In the genomic region with DNA sequence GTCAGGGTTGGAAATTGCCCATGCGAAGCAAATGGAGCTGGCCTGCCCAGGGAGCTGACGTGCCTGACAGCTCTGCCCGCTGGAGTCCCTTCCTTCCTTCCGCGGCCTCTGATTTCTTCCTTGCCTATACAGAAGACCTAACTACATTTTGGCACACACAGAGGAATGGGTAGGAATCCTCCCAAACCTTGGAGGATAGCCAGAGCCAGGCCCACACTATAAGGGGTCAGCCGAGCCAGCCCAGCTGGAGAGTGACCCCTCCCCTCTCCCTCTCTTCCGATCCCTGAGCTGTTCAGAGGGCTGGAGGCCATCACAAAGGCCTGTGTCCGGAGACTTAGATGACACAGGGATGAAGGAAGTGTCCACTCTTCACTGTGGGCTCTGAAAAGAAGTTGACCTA, we compare ENCODE assay signal across 8 mouse cellular contexts. TPM values are rescaled to one million over a fixed set of nuclear protein-coding genes. Genes with fewer than 3 reads are reported as not detected.
DNase-seq lines count a peak whose midpoint lies in the region; ATAC-seq and TF ChIP-seq lines count a peak whose summit lies in the region.

No protein-coding gene starts in this region.

- H3K27me3 ChIP-seq in lung, embryonic 15.5 days = peaks cover 47% of the 10 kb centered on the region
- no peaks in the 10 kb centered on the region for H3K27me3 ChIP-seq in forebrain, postnatal 0 days (ENCODE audit: insufficient read depth, low read length)
- peaks cover 8% of the 10 kb centered on the region; the same call in 1 of the 2 replicates for H3K27me3 ChIP-seq in kidney, embryonic 14.5 days (ENCODE audit: control insufficient read depth, insufficient read depth, low read length)
- peaks cover 17% of the 10 kb centered on the region for H3K27me3 ChIP-seq in midbrain, embryonic 11.5 days (ENCODE audit: control insufficient read depth, insufficient read depth, low read length)

- peak overlapping the region; percentile 61 for H3K4me3 ChIP-seq in lung, embryonic 15.5 days
- peak overlapping the region; percentile 54 for H3K4me3 ChIP-seq in forebrain, postnatal 0 days (ENCODE audit: low read depth, low read length)
- peak overlapping the region; percentile 70 for H3K4me3 ChIP-seq in kidney, embryonic 14.5 days (ENCODE audit: low read length)
- no peak overlapping the region for H3K4me3 ChIP-seq in midbrain, embryonic 11.5 days (ENCODE audit: low read depth, low read length)

- 11% methylated on average over 8 of the region's 8 CpGs for WGBS in lung, embryonic 15.5 days
- 5% methylated on average over 8 of the region's 8 CpGs for WGBS in forebrain, postnatal 0 days
- WGBS in kidney, embryonic 14.5 days = 4% methylated on average over 8 of the region's 8 CpGs
- 5% methylated on average over 8 of the region's 8 CpGs for WGBS in midbrain, embryonic 11.5 days

- H3K4me1 ChIP-seq in lung, embryonic 15.5 days = peaks cover 17% of the 10 kb centered on the region
- peaks cover 16% of the 10 kb centered on the region for H3K4me1 ChIP-seq in forebrain, postnatal 0 days (ENCODE audit: insufficient read depth)
- peaks cover 7% of the 10 kb centered on the region for H3K4me1 ChIP-seq in kidney, embryonic 14.5 days (ENCODE audit: control insufficient read depth, insufficient read depth, low read length)
- H3K4me1 ChIP-seq in midbrain, embryonic 11.5 days (ENCODE audit: control insufficient read depth, insufficient read depth, low read length) = peaks cover 10% of the 10 kb centered on the region

- peak overlapping the region; percentile 98 for H3K4me2 ChIP-seq in lung, embryonic 15.5 days
- H3K4me2 ChIP-seq in forebrain, postnatal 0 days (ENCODE audit: low read depth) = peak overlapping the region; percentile 94
- peak overlapping the region; percentile 95 for H3K4me2 ChIP-seq in kidney, embryonic 14.5 days (replicated peaks; ENCODE audit: low read depth, low read length)
- peak overlapping the region; percentile 93 for H3K4me2 ChIP-seq in midbrain, embryonic 11.5 days

- ATAC-seq in lung, embryonic 15.5 days (ENCODE audit: borderline replicate concordance, extremely low read depth, low FRiP score, low TSS enrichment) = peak; percentile 69; the same call in 1 of the 2 replicates
- ATAC-seq in forebrain, postnatal 0 days = 0 out of 2 replicates have a peak, but pooled peaks have one; percentile 4
- peak; percentile 41; the same call in 1 of the 2 replicates for ATAC-seq in kidney, embryonic 14.5 days (ENCODE audit: low FRiP score, low TSS enrichment)
- peak; percentile 44 for ATAC-seq in midbrain, embryonic 11.5 days (ENCODE audit: low FRiP score)
- ATAC-seq in monocyte, adult 5-6 weeks (replicated peaks; ENCODE audit: insufficient number of reproducible peaks, low FRiP score, low TSS enrichment, poor library complexity, severe bottlenecking) = no peak

- H3K9ac ChIP-seq in lung, embryonic 15.5 days = no peak overlapping the region
- peak overlapping the region; percentile 77; the same call in 1 of the 2 replicates for H3K9ac ChIP-seq in forebrain, postnatal 0 days
- H3K9ac ChIP-seq in kidney, embryonic 14.5 days (ENCODE audit: low read depth, low read length) = no peak overlapping the region
- peak overlapping the region; percentile 77 for H3K9ac ChIP-seq in midbrain, embryonic 11.5 days (ENCODE audit: low read length)

- H3K27ac ChIP-seq in lung, embryonic 15.5 days = no peak overlapping the region
- peak overlapping the region; percentile 76 for H3K27ac ChIP-seq in forebrain, postnatal 0 days (ENCODE audit: low read depth, low read length)
- no peak overlapping the region for H3K27ac ChIP-seq in kidney, embryonic 14.5 days (ENCODE audit: low read depth, low read length)
- no peak overlapping the region for H3K27ac ChIP-seq in midbrain, embryonic 11.5 days (ENCODE audit: low read depth, low read length)

- no peaks in the 10 kb centered on the region for H3K9me3 ChIP-seq in lung, embryonic 15.5 days
- no peaks in the 10 kb centered on the region for H3K9me3 ChIP-seq in forebrain, postnatal 0 days (ENCODE audit: low read length)
- no peaks in the 10 kb centered on the region for H3K9me3 ChIP-seq in kidney, embryonic 14.5 days (ENCODE audit: control insufficient read depth, low read length)
- no peaks in the 10 kb centered on the region for H3K9me3 ChIP-seq in midbrain, embryonic 11.5 days (ENCODE audit: control insufficient read depth, low read length)

- DNase-seq in lung, postnatal 25 days (ENCODE audit: low spot score) = no peak
- peak; percentile 39 for DNase-seq in forebrain, postnatal 0 days
- no peak for DNase-seq in midbrain, embryonic 11.5 days (ENCODE audit: low spot score, missing footprints)
- no peak for DNase-seq in MN1 (ENCODE audit: low spot score)
- no peak for DNase-seq in urinary bladder, postnatal 25 days (ENCODE audit: low spot score)

- no peak for TF ChIP-seq CTCF in forebrain, postnatal 0 days (IDR thresholded peaks at IDR 0.05; ENCODE audit: low read depth)

- no peaks in the 10 kb centered on the region for H3K36me3 ChIP-seq in lung, embryonic 15.5 days
- no peaks in the 10 kb centered on the region for H3K36me3 ChIP-seq in forebrain, postnatal 0 days (ENCODE audit: insufficient read depth)
- no peaks in the 10 kb centered on the region for H3K36me3 ChIP-seq in kidney, embryonic 14.5 days (ENCODE audit: control insufficient read depth, insufficient read depth, low read length)
- no peaks in the 10 kb centered on the region for H3K36me3 ChIP-seq in midbrain, embryonic 11.5 days (ENCODE audit: control insufficient read depth, insufficient read depth, low read length)

RNA-seq across cellular contexts. Expression of a gene that starts 0.5 kb away (rescaled TPM):
- 7.1 and 7.3 TPM in 2 replicates for polyA plus RNA-seq in lung, embryonic 15.5 days (2015; fragmentation: Nextera tagmentation; extraction: Ambion mirVana)
- total RNA-seq in forebrain, postnatal 0 days (2014; rRNA removed) = 47.9 and 84.0 TPM in 2 replicates
- 44.0 and 58.9 TPM in 2 replicates for polyA plus RNA-seq in forebrain, postnatal 0 days (2015; fragmentation: Nextera tagmentation; extraction: Ambion mirVana)
- polyA plus RNA-seq in kidney, embryonic 14.5 days (2014; fragmentation: Nextera tagmentation; extraction: Ambion mirVana) = 14.5 and 19.4 TPM in 2 replicates
- polyA plus RNA-seq in midbrain, embryonic 11.5 days (2014; fragmentation: Nextera tagmentation; extraction: Ambion mirVana) = 6.8 and 8.5 TPM in 2 replicates
- total RNA-seq in monocyte, adult 5-6 weeks (2017) = not detected in 3 replicates

Comparison
In these comparisons a context has a peak if more than half of its experiments do, and no peak if none do; other contexts are left out.
1. H3K9ac ChIP-seq: peak in forebrain, postnatal 0 days (single experiment) and midbrain, embryonic 11.5 days (single experiment); none in lung, embryonic 15.5 days (single experiment) and kidney, embryonic 14.5 days (single experiment).
2. Peak in every context shown above with its lines, with median percentiles within 50 percentile points of each other: H3K4me2 ChIP-seq.